Mouse (Mus musculus): ENCODE results near the gene Naa38. TPM values are rescaled to one million over a fixed set of nuclear protein-coding genes. Genes with fewer than 3 reads are reported as not detected.

Gene Naa38
- total RNA-seq, 2 experiments from 2014 or later, result 84.1 to 95.1 TPM

GRCm38 (mm10) chr11:69399201-69400082 is 4.2 kb downstream of the Naa38 start:
- no peak for DNase-seq (ENCODE audit: low spot score in 2 of 2)

- DNase-seq (ENCODE audit: low spot score in 2 of 2), result no peak
These were observed 5.0 kb downstream of the Naa38 start for GRCm38 (mm10) chr11:69400083-69400850.

DNA sequence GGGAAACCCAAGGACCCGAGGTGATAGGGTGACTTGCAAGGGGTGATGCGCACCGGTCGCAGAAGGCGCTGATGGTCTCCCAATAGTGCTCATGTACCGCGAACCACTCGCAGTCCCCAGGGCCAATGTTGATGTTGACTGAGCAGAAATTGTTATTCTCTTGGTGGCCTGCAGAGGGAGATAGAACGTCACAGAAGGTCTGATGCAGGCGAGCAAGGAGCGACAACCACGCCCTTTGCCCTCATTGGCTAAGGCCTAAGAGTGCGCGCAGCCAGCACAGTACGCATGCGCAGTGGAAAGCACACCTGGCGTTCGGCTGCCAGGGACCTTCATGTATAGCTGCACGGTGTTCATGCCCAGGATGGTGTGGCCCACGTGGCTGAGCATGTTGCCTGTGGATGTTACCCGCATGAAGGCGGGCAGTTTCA is 5.9 kb downstream of the Naa38 start:
- DNase-seq (ENCODE audit: low spot score in 2 of 2), result peak; percentile 84 to 88

- no peak for DNase-seq (ENCODE audit: low spot score in 2 of 2)
These were observed 6.7 kb downstream of the Naa38 start for GRCm38 (mm10) chr11:69401987-69402386.

DNA sequence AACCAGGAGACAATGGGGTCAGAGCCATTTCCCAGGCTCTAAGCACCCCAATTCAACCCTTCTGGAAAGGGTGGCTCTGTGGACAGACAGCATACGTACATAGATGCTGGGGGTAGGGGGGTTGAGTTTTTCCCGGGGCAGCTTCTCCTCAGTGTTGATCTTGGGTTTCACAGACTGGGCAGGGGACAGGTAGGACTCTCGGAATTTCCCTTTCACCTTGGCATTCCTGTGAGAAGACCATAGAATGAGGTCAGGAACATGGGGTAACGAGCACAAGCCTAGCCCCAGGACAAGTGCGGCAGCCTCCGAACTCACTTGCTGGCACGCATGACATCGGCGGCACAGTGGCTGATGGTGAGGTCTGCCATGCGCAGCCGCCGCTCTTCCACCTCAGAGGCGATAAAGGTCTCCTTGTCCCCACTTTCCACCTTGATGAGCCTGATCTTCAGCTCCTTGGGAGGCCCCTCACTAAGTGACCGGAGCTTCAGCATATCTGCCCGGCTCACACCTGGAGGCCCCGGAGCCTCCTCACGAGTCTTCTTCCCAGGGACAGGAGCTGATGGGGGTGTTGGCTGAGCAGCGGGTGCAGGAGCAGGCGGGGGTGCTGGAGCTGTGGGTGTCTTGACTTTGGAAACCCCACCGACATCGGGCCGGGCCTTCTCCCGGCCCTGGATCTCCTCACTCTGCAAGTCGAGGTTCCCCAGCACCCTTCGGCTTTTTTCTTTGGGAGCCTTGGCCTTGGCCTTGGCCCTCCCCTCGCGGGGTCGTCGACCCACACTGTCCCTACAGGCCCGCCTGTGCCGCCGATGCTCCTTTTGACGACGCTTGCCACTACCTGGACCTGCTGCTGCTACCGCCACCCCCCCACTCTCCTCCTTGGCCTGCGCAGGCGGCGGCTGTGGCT is 8.7 kb downstream of the Naa38 start:
- no peak for DNase-seq (ENCODE audit: low spot score in 2 of 2)

DNA sequence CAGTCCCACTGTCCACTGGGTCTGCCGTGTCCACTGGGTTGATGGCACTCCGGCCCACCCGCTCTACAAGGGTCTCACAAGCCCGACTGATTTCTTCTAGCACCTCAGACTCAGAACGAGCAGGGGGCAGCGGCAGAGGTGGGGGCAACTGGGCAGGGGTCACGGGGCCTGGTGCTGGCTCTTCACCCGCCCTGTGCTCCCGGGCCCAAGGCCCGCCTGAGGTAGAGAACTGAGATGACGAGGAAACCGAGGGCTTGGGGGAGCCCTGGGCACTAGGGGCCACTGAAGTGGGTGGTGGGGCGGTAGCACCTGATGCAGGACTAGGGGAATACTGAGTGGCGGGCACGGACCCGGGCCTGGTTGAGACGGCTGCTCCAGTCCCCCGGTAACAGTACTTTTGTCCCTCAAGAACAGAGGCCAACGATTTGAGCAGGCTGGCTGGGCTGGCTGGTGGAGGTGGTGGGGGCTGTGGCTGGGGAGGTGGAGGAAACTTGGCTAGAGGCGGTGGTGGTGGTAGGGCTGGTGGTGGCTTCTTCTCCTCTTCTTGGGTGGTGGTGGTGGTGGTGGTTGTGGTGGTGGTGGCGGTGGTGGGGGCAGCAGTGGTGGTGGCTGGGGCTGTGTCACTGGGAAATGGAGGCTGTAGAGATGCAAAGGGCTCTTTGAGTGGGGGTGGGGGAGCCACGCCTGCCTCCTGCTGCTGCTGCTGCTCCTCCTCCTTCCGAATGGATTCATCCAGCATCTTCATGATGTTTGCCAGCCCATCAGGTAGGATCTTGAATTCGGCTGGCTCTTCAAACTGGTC is 9.5 kb downstream of the Naa38 start:
- no peak for DNase-seq (ENCODE audit: low spot score in 2 of 2)

GRCm38 (mm10) chr11:69405397-69406200 is 10.3 kb downstream of the Naa38 start:
- no peak for DNase-seq (ENCODE audit: low spot score in 2 of 2)

- no peak for DNase-seq (ENCODE audit: low spot score in 2 of 2)
These were observed 11.0 kb downstream of the Naa38 start for GRCm38 (mm10) chr11:69406282-69406681.

GRCm38 (mm10) chr11:69406867-69407723 is 11.8 kb downstream of the Naa38 start:
- no peak for DNase-seq (ENCODE audit: low spot score in 2 of 2)

DNA sequence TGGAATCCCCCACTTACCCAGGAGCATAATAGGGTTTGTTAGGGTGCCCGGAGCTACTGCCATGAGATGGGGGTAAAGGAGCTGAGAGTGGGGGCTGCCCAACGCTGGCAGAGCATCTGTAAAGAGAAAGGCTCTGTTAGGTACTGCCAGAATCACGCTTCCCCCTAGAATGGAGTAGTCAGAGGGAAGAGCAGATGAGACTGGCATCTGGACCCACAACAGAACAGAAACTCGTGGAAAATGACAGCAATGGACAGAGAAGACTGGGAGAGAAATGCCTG is 12.4 kb downstream of the Naa38 start:
- DNase-seq (ENCODE audit: low spot score in 2 of 2), result no peak

- DNase-seq (ENCODE audit: low spot score in 2 of 2), result peak; percentile 71 to 81
These were observed 13.5 kb downstream of the Naa38 start for GRCm38 (mm10) chr11:69408541-69409377.

- peak; percentile 82 to 84 for DNase-seq (ENCODE audit: low spot score in 2 of 2)
These were observed 14.2 kb downstream of the Naa38 start for GRCm38 (mm10) chr11:69409378-69410044.

DNA sequence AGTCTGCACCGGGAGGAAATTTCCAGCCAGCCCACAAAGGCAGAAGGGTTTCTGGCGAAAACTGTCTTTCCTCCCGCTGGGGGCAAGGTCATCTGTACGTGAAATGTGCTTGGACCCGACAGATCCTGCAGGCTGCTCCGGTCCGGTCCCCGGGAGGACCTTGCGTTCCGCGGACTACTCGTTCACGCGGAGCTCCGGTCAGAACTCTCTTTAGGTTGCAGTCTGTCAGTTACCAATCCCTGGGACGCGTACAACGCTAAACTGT is 14.7 kb downstream of the Naa38 start:
- DNase-seq (ENCODE audit: low spot score in 2 of 2), result no peak

GRCm38 (mm10) chr11:69410310-69411072 is 15.2 kb downstream of the Naa38 start:
- peak; percentile 63 to 67 for DNase-seq (ENCODE audit: low spot score in 2 of 2)

- DNase-seq (ENCODE audit: low spot score in 2 of 2), result peak; percentile 97
These were observed 15.8 kb downstream of the Naa38 start for GRCm38 (mm10) chr11:69411073-69411535.

- DNase-seq (ENCODE audit: low spot score in 2 of 2), result peak in 1 of 2 experiments; percentile 71
These were observed 16.4 kb downstream of the Naa38 start for GRCm38 (mm10) chr11:69411538-69412203.
